10 mouse cellular contexts compared by ENCODE assay signal in the genomic region with DNA sequence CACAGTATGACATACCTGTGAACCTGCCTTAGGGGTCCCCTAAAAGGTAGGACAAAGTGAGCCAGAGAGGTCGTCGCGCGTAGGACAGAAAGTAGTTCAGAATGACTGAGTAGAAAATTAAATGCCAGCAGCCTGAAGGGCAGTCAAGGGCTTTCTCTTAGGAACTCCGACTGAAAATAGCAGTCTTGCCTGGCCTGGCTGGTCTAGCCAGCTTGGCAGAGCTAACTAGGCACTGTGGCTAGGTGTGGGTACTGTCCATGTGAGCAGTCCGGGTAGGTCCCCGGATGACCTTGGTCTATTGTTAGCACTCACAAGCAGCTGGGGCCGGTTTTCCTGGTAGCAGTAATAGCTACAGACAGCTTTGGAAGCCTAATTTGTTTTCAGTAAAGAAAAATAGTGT. TPM values are rescaled to one million over a fixed set of nuclear protein-coding genes. Genes with fewer than 3 reads are reported as not detected.
DNase-seq lines count a peak whose midpoint lies in the region; ATAC-seq and TF ChIP-seq lines count a peak whose summit lies in the region.
"Had no signal": no experiment of that assay in that cellular context is flagged by ENCODE, and none has a peak within 500 bp of the region (broad histone marks: within the 10 kb centered on the region; RNA-seq: fewer than 3 reads in every experiment).

No protein-coding gene starts in this region.

- ATAC-seq in cerebellum, adult (ENCODE audit: insufficient number of reproducible peaks, low FRiP score, low TSS enrichment), result no peak
- ATAC-seq in lung, postnatal 0 days, result peak; percentile 65
- ATAC-seq in hindbrain, embryonic 12.5 days (ENCODE audit: low FRiP score), result no peak

- H3K27ac ChIP-seq in lung, postnatal 0 days (ENCODE audit: low read length), result peak overlapping the region; percentile 51
- no peak overlapping the region for H3K27ac ChIP-seq in hindbrain, embryonic 12.5 days
- H3K27ac ChIP-seq: forebrain, embryonic 12.5 days; macrophage had no signal

- TF ChIP-seq CTCF in lung, postnatal 0 days (IDR thresholded peaks at IDR 0.05), result no peak

- H3K4me2 ChIP-seq in lung, postnatal 0 days (replicated peaks; ENCODE audit: low read depth, low read length), result no peak overlapping the region
- no peak overlapping the region for H3K4me2 ChIP-seq in hindbrain, embryonic 12.5 days (replicated peaks)
- H3K4me2 ChIP-seq: forebrain, embryonic 12.5 days had no signal

- H3K4me1 ChIP-seq in lung, postnatal 0 days (ENCODE audit: insufficient read depth, low read depth, low read length), result no peaks in the 10 kb centered on the region; the same call in 1 of the 2 replicates
- H3K4me1 ChIP-seq in hindbrain, embryonic 12.5 days, result peaks cover 7% of the 10 kb centered on the region

- H3K36me3 ChIP-seq in lung, postnatal 0 days (ENCODE audit: insufficient read depth, low read length), result no peaks in the 10 kb centered on the region
- no peaks in the 10 kb centered on the region for H3K36me3 ChIP-seq in hindbrain, embryonic 12.5 days
- H3K36me3 ChIP-seq: forebrain, embryonic 12.5 days had no signal

- 0 out of 2 replicates have a peak overlapping the region, but pooled peaks have one; percentile 8 for H3K9ac ChIP-seq in lung, postnatal 0 days (replicated peaks; ENCODE audit: low read depth)
- no peak overlapping the region for H3K9ac ChIP-seq in hindbrain, embryonic 12.5 days
- H3K9ac ChIP-seq: forebrain, embryonic 12.5 days had no signal

- H3K27me3 ChIP-seq in lung, postnatal 0 days (replicated peaks; ENCODE audit: insufficient read depth, low read length), result no peaks in the 10 kb centered on the region
- no peaks in the 10 kb centered on the region for H3K27me3 ChIP-seq in hindbrain, embryonic 12.5 days

- TF ChIP-seq EP300 in lung, postnatal 0 days (IDR thresholded peaks at IDR 0.05), result no peak

- no peaks in the 10 kb centered on the region for H3K9me3 ChIP-seq in lung, postnatal 0 days (ENCODE audit: low read length)
- H3K9me3 ChIP-seq in hindbrain, embryonic 12.5 days (replicated peaks), result no peaks in the 10 kb centered on the region
- H3K9me3 ChIP-seq: forebrain, embryonic 12.5 days had no signal

- WGBS in lung, postnatal 0 days, result 48% methylated on average over 8 of the region's 8 CpGs
- WGBS in hindbrain, embryonic 12.5 days, result 81% methylated on average over 8 of the region's 8 CpGs

- no peak overlapping the region for H3K4me3 ChIP-seq in lung, postnatal 0 days (ENCODE audit: low read depth, low read length)
- no peak overlapping the region for H3K4me3 ChIP-seq in hindbrain, embryonic 12.5 days
- H3K4me3 ChIP-seq: forebrain, embryonic 12.5 days had no signal

- peak; percentile 30 to 34 for DNase-seq in cerebellum, postnatal 14 days
- peak; percentile 70 to 86 for DNase-seq in gastrocnemius, adult 8-10 months (ENCODE audit: low spot score in 2 of 2)
- peak; percentile 75 for DNase-seq in heart, postnatal 4 days
- DNase-seq in lung, postnatal 0 days (ENCODE audit: low spot score), result peak; percentile 57
- DNase-seq in spleen, postnatal 10 days (ENCODE audit: low spot score in 2 of 2), result no peak
- DNase-seq in cerebellum, adult 9-11 months, result no peak

RNA-seq across cellular contexts. Expression of a gene that starts 2.2 kb away (rescaled TPM):
- total RNA-seq in gastrocnemius, adult 8-10 months (2022), result 10 to 100 TPM; 15.8 to 33.5 (median 25.7) TPM
- 1 to 10 TPM; 5.8 to 6.0 TPM for total RNA-seq in heart, postnatal 4 days (2021)
- polyA plus RNA-seq in lung, postnatal 0 days (2015; fragmentation: Nextera tagmentation; extraction: Ambion mirVana), result 19.2 and 22.4 TPM in 2 replicates
- polyA plus RNA-seq in hindbrain, embryonic 12.5 days (2016; fragmentation: Nextera tagmentation; extraction: Ambion mirVana), result 0.74 and 0.94 TPM in 2 replicates
- polyA plus RNA-seq: macrophage had no signal

Comparison
In these comparisons a context has a peak if more than half of its experiments do, and no peak if none do; other contexts are left out.
1. DNase-seq: peak in cerebellum, postnatal 14 days (2 of 2), gastrocnemius, adult 8-10 months (2 of 2), heart, postnatal 4 days (single experiment) and lung, postnatal 0 days (single experiment); none in spleen, postnatal 10 days (0 of 2) and cerebellum, adult 9-11 months (single experiment).